Mouse (Mus musculus) embryonic facial prominence, embryonic 10.5 days (tissue): ENCODE measurements around the gene U2af1l4. TPM values are rescaled to one million over a fixed set of nuclear protein-coding genes. Genes with fewer than 3 reads are reported as not detected.

Experiments
- DNase-seq: peaks from one replicate; pipeline ENCODE4 v3.0.0-alpha.2; 2017; ENCODE audit warnings: low spot score
- H3K27ac ChIP-seq: fragments of 300-500 bp; sonication (generic); replicated peaks from 2 replicates; pipeline ENCODE4 v1.5.1; 2016; ENCODE audit warnings: mild to moderate bottlenecking
- H3K27me3 ChIP-seq: fragments of 300-500 bp; sonication (generic); replicated peaks from 2 replicates; pipeline ENCODE4 v1.6.1; 2016; ENCODE audit warnings: low read depth, mild to moderate bottlenecking; ENCODE audit not compliant: poor library complexity, severe bottlenecking
- H3K36me3 ChIP-seq: fragments of 300-500 bp; sonication (generic); replicated peaks from 2 replicates; pipeline ENCODE4 v1.6.1; 2016; ENCODE audit warnings: mild to moderate bottlenecking, moderate library complexity
- H3K4me1 ChIP-seq: fragments of 300-500 bp; sonication (generic); 2 replicates; pipeline ENCODE4 v1.6.1; 2016
- H3K4me3 ChIP-seq: fragments of 300-500 bp; sonication (generic); 2 replicates; pipeline ENCODE4 v1.5.1; 2016; ENCODE audit warnings: mild to moderate bottlenecking, moderate library complexity
- H3K9me3 ChIP-seq: fragments of 300-500 bp; sonication (generic); 2 replicates; pipeline ENCODE4 v1.6.1; 2016; ENCODE audit warnings: mild to moderate bottlenecking
- WGBS: fragments of 180-500 bp; shearing (Covaris S2); methylation state at CpG from one replicate; pipeline ENCODE4 v1.1.7; 2016; 5-methylcytosine and 5-hydroxymethylcytosine counted together
- microRNA-seq: library from miRNA; unstranded; fragments of <30 nt; microRNA quantifications from one replicate; pipeline ENCODE4, GENCODE M21; 2017
- polyA plus RNA-seq: library from polyadenylated mRNA; unstranded; fragments of >200 nt; fragmentation: Nextera tagmentation; extraction: Ambion mirVana; gene quantifications from 2 replicates; pipeline ENCODE4 v1.2.1, GENCODE M21; 2016

U2af1l4 gene
- polyA plus RNA-seq, 1 experiment from 2014 or later = 94.9 TPM

DNA sequence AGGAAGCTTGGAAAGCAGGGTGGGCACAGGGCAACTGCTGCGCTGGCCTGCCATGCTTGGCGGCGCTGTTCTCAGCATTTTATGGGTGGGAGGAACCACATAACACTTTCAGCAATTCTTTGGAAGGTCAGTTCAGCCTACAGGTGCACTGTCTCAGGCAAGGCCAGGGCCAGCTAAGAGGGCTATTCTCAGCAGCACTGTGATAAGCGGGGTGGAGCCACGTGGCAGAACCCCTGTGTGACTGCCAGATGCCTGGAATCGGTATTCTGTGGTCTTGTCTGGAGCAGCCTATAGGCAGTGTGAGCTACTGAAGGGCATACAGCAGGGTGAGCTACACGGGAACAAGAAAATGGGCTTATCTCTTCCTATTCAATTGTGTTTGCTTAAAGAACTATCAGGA lies 46.9 kb downstream of the U2af1l4 start:
- H3K9me3 ChIP-seq = no peaks in the 10 kb centered on the region
- no peaks in the 10 kb centered on the region for H3K27me3 ChIP-seq
- H3K4me1 ChIP-seq = 0 out of 2 replicates have a peak, but pooled peaks cover 5% of the 10 kb centered on the region
- H3K36me3 ChIP-seq = peaks cover 4% of the 10 kb centered on the region
- DNase-seq = no peak
- no peak overlapping the region for H3K4me3 ChIP-seq
- 58% methylated on average over 7 of the region's 7 CpGs for WGBS
- no peak overlapping the region for H3K27ac ChIP-seq

GRCm38 (mm10) chr7:30612654-30613402 lies 49.7 kb downstream of the U2af1l4 start, which contains the start of gene Upk1a:
Gene Upk1a (minus strand): TSS chr7:30612847.
- Histone ChIP-seq H3K9me3 (0 out of 2 replicates have a peak, but pooled peaks cover 2% of the 10 kb centered on the region), H3K4me3 (no peak within 1 kb of the TSS), H3K4me1 (0 out of 2 replicates have a peak, but pooled peaks cover 5% of the 10 kb centered on the region), H3K27me3 (no peaks in the 10 kb centered on the region), H3K36me3 (peaks cover 32% of the 10 kb centered on the region), H3K27ac (no peak within 1 kb of the TSS)
- DNase-seq = no peak
- 79% methylated on average over 8 of the region's 8 CpGs for WGBS

GRCm38 (mm10) chr7:30613529-30614112 lies 50.5 kb downstream of the U2af1l4 start:
- WGBS = 27% methylated on average over 14 of the region's 14 CpGs
- H3K36me3 ChIP-seq = peaks cover 39% of the 10 kb centered on the region
- 0 out of 2 replicates have a peak, but pooled peaks cover 2% of the 10 kb centered on the region for H3K9me3 ChIP-seq
- DNase-seq = peak; percentile 71
- no peaks in the 10 kb centered on the region for H3K27me3 ChIP-seq
- no peaks in the 10 kb centered on the region for H3K4me1 ChIP-seq
- H3K4me3 ChIP-seq = no peak overlapping the region
- no peak overlapping the region for H3K27ac ChIP-seq

GRCm38 (mm10) chr7:30614454-30614853 lies 51.4 kb downstream of the U2af1l4 start:
- WGBS = 78% methylated on average over 2 of the region's 2 CpGs
- no peak for DNase-seq

More at GRCm38 (mm10) chr7:30614454-30614853, 51.4 kb downstream of the U2af1l4 start:
- H3K4me1 ChIP-seq = no peaks in the 10 kb centered on the region
- H3K36me3 ChIP-seq = peaks cover 48% of the 10 kb centered on the region
- H3K27me3 ChIP-seq = no peaks in the 10 kb centered on the region
- no peak overlapping the region for H3K4me3 ChIP-seq
- no peak overlapping the region for H3K27ac ChIP-seq
- H3K9me3 ChIP-seq = 0 out of 2 replicates have a peak, but pooled peaks cover 2% of the 10 kb centered on the region

Small RNAs within 50 kb of the gene (microRNA-seq; reads per million reads assigned to microRNA genes)
- gene Gm38670 (1.2 reads per million), gene Mir3569 (0.91 reads per million)

Other genes with a start within 250 kb of the U2af1l4 start
- gene Syne4, start 248.5 kb upstream of the U2af1l4 start, polyA plus RNA-seq = 51.1 and 65.6 TPM in 2 replicates
- gene E130208F15Rik, start 241.6 kb upstream of the U2af1l4 start, polyA plus RNA-seq = 2.1 TPM in 2 replicates
- 17.5 and 17.8 TPM in 2 replicates for gene Sdhaf1, start 239.4 kb upstream of the U2af1l4 start, polyA plus RNA-seq
- 5.0 and 5.4 TPM in 2 replicates for gene Lrfn3, start 200.5 kb upstream of the U2af1l4 start, polyA plus RNA-seq
- 11.8 and 15.4 TPM in 2 replicates for gene Tyrobp, start 149.5 kb upstream of the U2af1l4 start, polyA plus RNA-seq
- gene Hcst, start 143.4 kb upstream of the U2af1l4 start, polyA plus RNA-seq = not detected in 2 replicates
- 1.1 and 1.8 TPM in 2 replicates for gene Nfkbid, start 141.6 kb upstream of the U2af1l4 start, polyA plus RNA-seq
- 28.6 and 32.3 TPM in 2 replicates for gene Aplp1, start 117.8 kb upstream of the U2af1l4 start, polyA plus RNA-seq
- 1.3 and 2.2 TPM in 2 replicates for gene Kirrel2, start 105.6 kb upstream of the U2af1l4 start, polyA plus RNA-seq
- 0.15 and 0.63 TPM in 2 replicates for gene Nphs1, start 105.0 kb upstream of the U2af1l4 start, polyA plus RNA-seq
- gene Prodh2, start 69.7 kb upstream of the U2af1l4 start, polyA plus RNA-seq = 0.28 TPM in 1 of 2 replicates, not detected in the other
- gene Arhgap33, start 28.2 kb upstream of the U2af1l4 start, polyA plus RNA-seq = 24.8 and 25.2 TPM in 2 replicates
- 4.1 and 5.6 TPM in 2 replicates for gene Hspb6, start 11.1 kb upstream of the U2af1l4 start, polyA plus RNA-seq
- 17.7 TPM in 2 replicates for gene Proser3, start 11.0 kb upstream of the U2af1l4 start, polyA plus RNA-seq
- gene Lin37, start 3.5 kb upstream of the U2af1l4 start, polyA plus RNA-seq = 42.5 and 45.2 TPM in 2 replicates
- 14.2 and 15.3 TPM in 2 replicates for gene Gm49396, start within 50 bp of the U2af1l4 start, polyA plus RNA-seq
- gene Psenen, start 326 bp downstream of the U2af1l4 start, polyA plus RNA-seq = 112 and 118 TPM in 2 replicates
- gene Igflr1, start 2.1 kb downstream of the U2af1l4 start, polyA plus RNA-seq = 2.8 and 4.6 TPM in 2 replicates
- gene Kmt2b, start 25.4 kb downstream of the U2af1l4 start, polyA plus RNA-seq = 8.9 and 10.2 TPM in 2 replicates
- gene Zbtb32, start 35.6 kb downstream of the U2af1l4 start, polyA plus RNA-seq = 0.41 TPM in 1 of 2 replicates, not detected in the other
- 0.54 and 1.0 TPM in 2 replicates for gene Upk1a, start 49.5 kb downstream of the U2af1l4 start, polyA plus RNA-seq
- 776 and 799 TPM in 2 replicates for gene Cox6b1, start 62.9 kb downstream of the U2af1l4 start, polyA plus RNA-seq
- gene Etv2, start 72.6 kb downstream of the U2af1l4 start, polyA plus RNA-seq = 0.47 and 0.87 TPM in 2 replicates
- 134 and 139 TPM in 2 replicates for gene Rbm42, start 87.0 kb downstream of the U2af1l4 start, polyA plus RNA-seq
- gene Haus5, start 101.7 kb downstream of the U2af1l4 start, polyA plus RNA-seq = 79.6 and 80.3 TPM in 2 replicates
- not detected in 2 replicates for gene Pmis2, start 108.3 kb downstream of the U2af1l4 start, polyA plus RNA-seq
- not detected in 2 replicates for gene 2200002J24Rik, start 135.6 kb downstream of the U2af1l4 start, polyA plus RNA-seq
- gene Atp4a, start 148.9 kb downstream of the U2af1l4 start, polyA plus RNA-seq = 0.53 and 0.77 TPM in 2 replicates
- 147 and 151 TPM in 2 replicates for gene Tmem147, start 166.2 kb downstream of the U2af1l4 start, polyA plus RNA-seq
- 0.36 and 0.59 TPM in 2 replicates for gene Gapdhs, start 180.4 kb downstream of the U2af1l4 start, polyA plus RNA-seq
- 0.68 and 1.0 TPM in 2 replicates for gene Sbsn, start 188.2 kb downstream of the U2af1l4 start, polyA plus RNA-seq
- not detected in 2 replicates for gene Dmkn, start 200.5 kb downstream of the U2af1l4 start, polyA plus RNA-seq
- not detected in 2 replicates for gene Krtdap, start 224.6 kb downstream of the U2af1l4 start, polyA plus RNA-seq